ENCODE assay signal across 9 mouse cellular contexts in genomic region chr11:61674839-61675159, GRCm38 (mm10). TPM values are rescaled to one million over a fixed set of nuclear protein-coding genes. Genes with fewer than 3 reads are reported as not detected.
DNase-seq lines count a peak whose midpoint lies in the region; ATAC-seq and TF ChIP-seq lines count a peak whose summit lies in the region.
"Had no signal": no experiment of that assay in that cellular context is flagged by ENCODE, and none has a peak within 500 bp of the region (broad histone marks: within the 10 kb centered on the region; RNA-seq: fewer than 3 reads in every experiment).

No protein-coding gene starts in this region.

- TF ChIP-seq RAD21 in MEL (IDR thresholded peaks at IDR 0.05; ENCODE audit: low read depth, low read length), result no peak

- TF ChIP-seq CTCF in MEL (IDR thresholded peaks at IDR 0.05 in 2 of 3, conservative IDR thresholded peaks at IDR 0.05 in 1 of 3; ENCODE audit: control insufficient read depth in 1 of 3, insufficient read depth in 1 of 3, low read depth in 2 of 3, low read length in 3 of 3, poor library complexity in 1 of 3, severe bottlenecking in 1 of 3), result peak; percentile 7 to 16 (median 7); a peak in 2 of 6 replicates

- TF ChIP-seq EP300 in MEL (IDR thresholded peaks at IDR 0.05; ENCODE audit: low read depth in 1 of 2, low read length in 2 of 2), result no peak

- H3K79me2 ChIP-seq in MEL (ENCODE audit: control insufficient read depth, insufficient read depth, low read length, poor library complexity), result no peaks in the 10 kb centered on the region

- no peak overlapping the region for H3K4me3 ChIP-seq in heart, embryonic 12.5 days
- no peak overlapping the region for H3K4me3 ChIP-seq in MEL (ENCODE audit: control insufficient read depth in 1 of 2, insufficient read depth in 1 of 2, low read depth in 2 of 2, low read length in 2 of 2)
- H3K4me3 ChIP-seq in forebrain, embryonic 12.5 days (replicated peaks), result no peak overlapping the region

- DNase-seq in heart, adult 8-10 months (ENCODE audit: low spot score), result no peak
- DNase-seq in MEL (ENCODE audit: low read depth, low spot score) (no peak), liver (peak; percentile 37)
- DNase-seq in retina, postnatal 1 day, result peak; percentile 88
- DNase-seq in cerebellum, adult 18-20 months, result no peak
- DNase-seq in left cerebral cortex, adult 11 months (ENCODE audit: low spot score), result no peak

- peak; percentile 24; the same call in 1 of the 2 replicates for ATAC-seq in heart, embryonic 12.5 days (ENCODE audit: insufficient number of reproducible peaks, low FRiP score)
- ATAC-seq in forebrain, embryonic 12.5 days (ENCODE audit: low FRiP score), result peak; percentile 72

- 9% methylated on average over 8 of the region's 8 CpGs for WGBS in heart, embryonic 12.5 days
- 4% methylated on average over 8 of the region's 8 CpGs for WGBS in forebrain, embryonic 12.5 days

- H3K4me1 ChIP-seq in heart, embryonic 12.5 days (replicated peaks), result peaks cover 12% of the 10 kb centered on the region; the same call in 1 of the 2 replicates
- no peaks in the 10 kb centered on the region for H3K4me1 ChIP-seq in MEL (ENCODE audit: control insufficient read depth in 1 of 2, insufficient read depth in 2 of 2, low read length in 2 of 2)
- H3K4me1 ChIP-seq in forebrain, embryonic 12.5 days, result peaks cover 17% of the 10 kb centered on the region

- peaks cover 31% of the 10 kb centered on the region; the same call in 1 of the 2 replicates for H3K27me3 ChIP-seq in heart, embryonic 12.5 days (replicated peaks)
- no peaks in the 10 kb centered on the region for H3K27me3 ChIP-seq in MEL (ENCODE audit: control insufficient read depth in 1 of 2, insufficient read depth in 2 of 2, low read length in 2 of 2)
- peaks cover 20% of the 10 kb centered on the region for H3K27me3 ChIP-seq in forebrain, embryonic 12.5 days

- no peak overlapping the region for H3K27ac ChIP-seq in heart, embryonic 12.5 days (ENCODE audit: poor library complexity, severe bottlenecking)
- no peak overlapping the region for H3K27ac ChIP-seq in MEL (ENCODE audit: control insufficient read depth, low read depth, low read length)
- H3K27ac ChIP-seq in forebrain, embryonic 12.5 days, result 0 out of 2 replicates have a peak overlapping the region, but pooled peaks have one; percentile 19

- H3K4me2 ChIP-seq in heart, embryonic 12.5 days, result no peak overlapping the region
- peak overlapping the region; percentile 24; the same call in 1 of the 2 replicates for H3K4me2 ChIP-seq in forebrain, embryonic 12.5 days

- H3K9ac ChIP-seq in heart, embryonic 12.5 days, result no peak overlapping the region
- no peak overlapping the region for H3K9ac ChIP-seq in MEL (ENCODE audit: control insufficient read depth, low read depth, low read length, poor library complexity, severe bottlenecking)
- H3K9ac ChIP-seq in forebrain, embryonic 12.5 days, result no peak overlapping the region

- TF ChIP-seq POLR2A in MEL (IDR thresholded peaks at IDR 0.05; ENCODE audit: control insufficient read depth in 1 of 2, insufficient read depth in 1 of 2, low read depth in 1 of 2, low read length in 2 of 2, poor library complexity in 1 of 2), result no peak

- no peaks in the 10 kb centered on the region for H3K9me3 ChIP-seq in heart, embryonic 12.5 days (replicated peaks)
- no peaks in the 10 kb centered on the region for H3K9me3 ChIP-seq in MEL (replicated peaks; ENCODE audit: insufficient read depth, low read length)
- no peaks in the 10 kb centered on the region for H3K9me3 ChIP-seq in forebrain, embryonic 12.5 days

- H3K36me3 ChIP-seq in heart, embryonic 12.5 days, result no peaks in the 10 kb centered on the region
- H3K36me3 ChIP-seq in MEL (ENCODE audit: control insufficient read depth in 1 of 2, insufficient read depth in 2 of 2, low read length in 2 of 2), result no peaks in the 10 kb centered on the region
- H3K36me3 ChIP-seq in forebrain, embryonic 12.5 days (replicated peaks), result no peaks in the 10 kb centered on the region

TF ChIP-seq in MEL, 35 proteins besides CTCF, POLR2A, EP300 and RAD21:
- no peak for TF ChIP-seq UBTF (IDR thresholded peaks at IDR 0.05; ENCODE audit: borderline replicate concordance, insufficient read depth, low read depth, low read length)
- TF ChIP-seq E2F4 (IDR thresholded peaks at IDR 0.05; ENCODE audit: borderline replicate concordance, low read depth, low read length), result no peak
- TF ChIP-seq ZC3H11A (IDR thresholded peaks at IDR 0.05; ENCODE audit: low read depth, low read length), result no peak
- TF ChIP-seq KAT2A (conservative IDR thresholded peaks at IDR 0.05; ENCODE audit: low read depth, low read length), result no peak
- no peak for TF ChIP-seq ZMIZ1 (IDR thresholded peaks at IDR 0.05; ENCODE audit: low read depth, low read length)

RNA-seq across cellular contexts. Expression of gene Fam83g, which starts 9.1 kb away (rescaled TPM):
- polyA plus RNA-seq in heart, embryonic 12.5 days (2016; fragmentation: Nextera tagmentation; extraction: Ambion mirVana), result 2.7 and 2.8 TPM in 2 replicates
- under 1 TPM; 0.19 to 0.41 (median 0.28) TPM for total RNA-seq in heart, adult 8-10 months (2022)
- total RNA-seq in MEL (2012; rRNA removed), result 6.2 and 9.7 TPM in 2 replicates
- 1 to 10 TPM in 1 of 2 experiments, not detected in 1; 5.4 TPM for polyA plus RNA-seq in MEL (2012; ENCODE audit: insufficient read depth in 1 of 2, insufficient read length in 2 of 2, low read depth in 1 of 2, low replicate concordance in 2 of 2, missing spikeins in 1 of 2)
- polyA plus RNA-seq in forebrain, embryonic 12.5 days (2016; fragmentation: Nextera tagmentation; extraction: Ambion mirVana), result 0.47 and 0.79 TPM in 2 replicates

RNA-seq across cellular contexts. Expression of gene Grap, which starts 21.7 kb away (rescaled TPM):
- 7.7 and 8.1 TPM in 2 replicates for polyA plus RNA-seq in heart, embryonic 12.5 days (2016; fragmentation: Nextera tagmentation; extraction: Ambion mirVana)
- 10 to 100 TPM in 3 of 4 experiments, 1 to 10 TPM in 1; 8.5 to 12.2 (median 11.5) TPM for total RNA-seq in heart, adult 8-10 months (2022)
- 1.8 TPM in 2 replicates for total RNA-seq in MEL (2012; rRNA removed)
- polyA plus RNA-seq in MEL (2012; ENCODE audit: insufficient read depth in 1 of 2, insufficient read length in 2 of 2, low read depth in 1 of 2, low replicate concordance in 2 of 2, missing spikeins in 1 of 2), result 1 to 10 TPM in 1 of 2 experiments, not detected in 1; 2.3 TPM
- polyA plus RNA-seq in forebrain, embryonic 12.5 days (2016; fragmentation: Nextera tagmentation; extraction: Ambion mirVana), result 6.0 and 6.3 TPM in 2 replicates

RNA-seq across cellular contexts. Expression of gene Slc5a10, which starts 45.8 kb away (rescaled TPM):
- not detected in 2 replicates for polyA plus RNA-seq in heart, embryonic 12.5 days (2016; fragmentation: Nextera tagmentation; extraction: Ambion mirVana)
- not detected for total RNA-seq in heart, adult 8-10 months (2022)
- not detected in 2 replicates for total RNA-seq in MEL (2012; rRNA removed)
- under 1 TPM in 1 of 2 experiments, not detected in 1; 0.08 TPM for polyA plus RNA-seq in MEL (2012; ENCODE audit: insufficient read depth in 1 of 2, insufficient read length in 2 of 2, low read depth in 1 of 2, low replicate concordance in 2 of 2, missing spikeins in 1 of 2)
- polyA plus RNA-seq in forebrain, embryonic 12.5 days (2016; fragmentation: Nextera tagmentation; extraction: Ambion mirVana), result not detected in 2 replicates
- polyA plus RNA-seq: liver, embryonic 16.5 days had no signal

Comparison
In these comparisons a context has a peak if more than half of its experiments do, and no peak if none do; other contexts are left out.
1. DNase-seq: peak in liver (single experiment) and retina, postnatal 1 day (single experiment); none in heart, adult 8-10 months (single experiment), MEL (single experiment), cerebellum, adult 18-20 months (0 of 2) and left cerebral cortex, adult 11 months (single experiment).